Mouse (Mus musculus) heart, postnatal 0 days (tissue): ENCODE results near the gene Rsph14.

Experiments used
- CTCF ChIP-seq: IDR thresholded peaks from 2 replicates; pipeline ENCODE4 v1.5.1; 2016; ENCODE audit warnings: antibody characterized with exemption, control low read depth, low read depth
- EP300 ChIP-seq: IDR thresholded peaks from 2 replicates; pipeline ENCODE4 v1.6.1; 2016; ENCODE audit warnings: antibody characterized with exemption, low read depth

DNA sequence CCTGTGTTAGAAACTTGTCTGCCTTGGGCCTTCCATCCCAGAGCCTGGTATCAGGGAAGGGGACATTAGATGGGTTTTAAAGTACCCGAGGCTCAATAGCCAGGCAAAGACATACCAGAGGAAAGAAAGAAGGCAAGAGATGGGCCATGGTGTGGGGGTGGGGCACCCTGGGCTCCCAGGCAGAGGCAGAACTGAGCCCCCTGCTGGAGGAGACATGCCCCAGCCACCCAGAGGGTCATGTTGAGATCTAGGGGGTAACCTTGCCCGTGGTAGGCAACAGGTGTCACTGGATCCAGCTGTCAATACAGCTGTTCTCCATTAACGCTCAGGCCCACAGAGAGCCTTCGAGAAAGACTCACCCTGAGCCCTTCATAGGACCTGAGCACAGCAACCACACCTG lies 42.6 kb downstream of the Rsph14 start:
- TF ChIP-seq CTCF: peak; percentile 12; the same call in 1 of the 2 replicates
- TF ChIP-seq EP300: no peak
